Mouse (Mus musculus) fat pad, adult 2 months (tissue): ENCODE measurements around the gene Cdc20b.
"Not testable (repeated sequence)": the region's sequence is repeated elsewhere in the genome, so short reads cannot be mapped to it uniquely, and the experiment has no call there.

Experiments used
- DNase-seq: peaks from one replicate; pipeline ENCODE4 v3.0.0-alpha.2; 2011; ENCODE audit warnings: low read depth, low spot score; ENCODE audit errors: extremely low read depth

Gene Cdc20b

DNA sequence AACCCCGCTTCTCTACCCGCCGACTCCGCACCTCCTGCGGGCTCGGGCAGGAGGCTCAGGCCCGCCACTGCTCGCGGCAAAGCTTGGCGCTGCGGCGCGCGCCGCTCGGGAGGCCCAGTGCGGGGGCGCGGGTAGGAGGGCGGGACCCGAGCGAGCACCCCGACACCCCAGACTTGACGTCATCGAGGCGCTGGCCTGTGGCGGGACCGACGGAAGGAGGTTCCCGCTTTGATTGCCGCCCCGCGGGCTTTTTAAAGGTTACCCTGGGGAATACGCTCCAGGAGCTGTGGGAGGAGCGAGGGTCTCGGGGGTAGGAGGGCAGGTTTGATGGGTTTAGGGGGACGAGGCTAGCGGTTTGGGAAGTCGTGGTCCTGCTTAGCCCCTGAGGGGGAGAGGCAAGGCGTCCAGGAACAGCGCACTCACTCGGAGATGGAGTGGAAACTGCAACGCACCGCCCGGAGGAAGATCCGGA is at the start of gene Cdc20b:
Gene Cdc20b (plus strand): TSS at position 162 of the 472 bp plus-strand sequence.
- DNase-seq: no peak

DNA sequence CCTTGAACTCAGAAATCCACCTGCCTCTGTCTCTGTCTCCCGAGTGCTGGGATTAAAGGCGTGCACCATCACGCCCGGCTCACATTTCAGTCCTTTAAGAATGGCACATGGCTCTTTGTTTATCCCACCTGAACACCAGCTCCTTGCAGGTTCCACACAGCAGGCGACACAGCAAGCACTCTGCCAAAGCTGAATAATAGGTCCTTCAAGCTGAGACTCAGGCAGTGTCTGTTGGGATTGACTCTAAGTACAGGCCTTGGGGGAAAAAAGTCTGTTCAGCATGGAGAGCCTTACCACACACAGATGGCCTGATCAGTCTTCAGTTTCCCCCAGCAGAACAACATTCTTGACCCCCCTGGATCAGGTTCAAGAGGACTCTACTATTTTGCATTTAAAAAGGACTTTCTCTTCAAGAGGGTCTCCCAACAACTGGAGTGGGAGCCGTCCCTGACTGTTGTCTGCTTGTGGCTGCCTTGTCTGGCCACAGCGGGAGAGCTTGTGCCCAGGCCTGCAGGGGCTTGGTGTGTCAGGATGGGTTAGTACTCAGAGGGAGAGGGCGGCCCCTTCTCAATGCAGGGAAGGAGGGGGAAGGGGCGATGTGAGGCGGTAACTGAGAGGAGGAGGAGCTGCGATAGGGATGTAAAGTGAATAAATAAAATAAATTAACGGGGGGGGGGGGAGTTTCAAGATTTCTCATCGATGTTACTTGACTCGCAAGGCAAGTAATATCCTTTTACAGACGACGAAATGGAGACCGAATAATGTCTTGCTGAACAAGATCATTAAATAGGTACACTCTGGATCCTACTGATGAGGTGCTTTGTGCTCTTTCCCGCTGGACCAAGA is 49.1 kb upstream of the Cdc20b start:
- no peak for DNase-seq

DNA sequence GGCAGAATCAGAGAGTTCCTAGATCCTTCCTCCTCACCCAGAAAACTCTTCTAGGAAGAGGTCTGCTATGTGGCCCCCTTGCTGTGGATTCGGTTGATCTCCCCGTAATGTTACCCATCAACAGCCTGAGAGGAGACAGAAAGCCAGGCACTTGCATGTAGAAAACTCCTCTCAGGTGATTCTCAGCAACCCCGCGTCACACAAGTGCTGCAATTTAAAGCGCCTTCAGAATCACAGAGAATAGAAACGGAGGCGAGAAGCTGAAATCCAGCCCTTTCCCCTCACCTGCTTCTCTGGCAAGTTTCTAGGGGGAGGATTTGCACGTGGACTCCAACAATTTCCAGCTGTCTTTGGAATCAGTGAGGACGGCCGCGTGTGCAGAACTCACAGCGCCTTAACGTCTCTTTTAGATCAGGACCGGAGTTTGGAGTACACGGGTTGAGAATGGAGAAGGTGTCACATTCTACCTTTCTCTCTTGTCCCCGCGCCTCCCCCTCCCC is 48.4 kb upstream of the Cdc20b start:
- DNase-seq: no peak

DNA sequence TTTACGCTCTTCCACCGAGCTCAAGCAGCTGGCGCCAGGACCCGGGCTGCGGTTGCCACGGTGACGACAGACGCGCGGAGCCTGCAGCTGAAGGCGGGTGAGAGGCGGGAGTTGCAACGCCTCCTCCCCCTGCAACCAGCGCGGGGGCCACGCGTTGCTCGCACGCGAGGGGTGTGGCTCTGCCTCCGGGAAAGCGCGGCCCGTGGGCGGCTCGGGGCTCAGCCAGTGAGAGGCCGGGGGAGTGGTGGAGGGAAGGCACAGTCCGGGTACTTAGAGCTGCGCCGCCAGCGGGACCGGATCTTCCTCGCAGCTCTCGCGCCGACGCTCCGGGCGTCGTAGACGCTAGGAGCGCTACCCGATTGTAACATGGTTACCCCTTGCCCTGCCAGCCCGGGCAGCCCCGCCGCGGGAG is 47.4 kb upstream of the Cdc20b start, which contains the start of gene Ccno:
Gene Ccno (plus strand): TSS at position 271 of the 412 bp plus-strand sequence.
- peak; percentile 11 for DNase-seq

GRCm38 (mm10) chr13:112987991-112988390 is 46.9 kb upstream of the Cdc20b start:
- no peak for DNase-seq

DNA sequence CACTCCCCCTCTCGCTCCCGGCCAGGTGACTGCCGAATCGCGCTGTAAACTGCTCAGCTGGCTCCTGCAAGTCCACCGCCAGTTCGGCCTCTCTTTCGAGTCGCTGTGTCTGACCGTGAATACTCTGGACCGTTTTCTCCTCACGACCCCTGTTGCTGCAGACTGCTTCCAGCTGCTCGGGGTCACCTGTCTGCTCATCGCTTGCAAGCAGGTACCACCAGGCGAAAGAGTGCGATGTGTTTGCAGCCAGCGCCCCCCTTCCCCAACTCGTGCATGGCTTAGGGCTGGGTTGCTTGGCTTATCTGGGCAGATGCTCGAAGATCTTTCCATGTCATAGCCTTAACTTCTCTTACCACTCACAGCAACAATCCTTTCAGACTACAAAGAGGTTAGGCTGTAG is 46.0 kb upstream of the Cdc20b start:
- DNase-seq: no peak

- DNase-seq: peak; percentile 7
These were observed 45.4 kb upstream of the Cdc20b start for GRCm38 (mm10) chr13:112989541-112989940.

DNA sequence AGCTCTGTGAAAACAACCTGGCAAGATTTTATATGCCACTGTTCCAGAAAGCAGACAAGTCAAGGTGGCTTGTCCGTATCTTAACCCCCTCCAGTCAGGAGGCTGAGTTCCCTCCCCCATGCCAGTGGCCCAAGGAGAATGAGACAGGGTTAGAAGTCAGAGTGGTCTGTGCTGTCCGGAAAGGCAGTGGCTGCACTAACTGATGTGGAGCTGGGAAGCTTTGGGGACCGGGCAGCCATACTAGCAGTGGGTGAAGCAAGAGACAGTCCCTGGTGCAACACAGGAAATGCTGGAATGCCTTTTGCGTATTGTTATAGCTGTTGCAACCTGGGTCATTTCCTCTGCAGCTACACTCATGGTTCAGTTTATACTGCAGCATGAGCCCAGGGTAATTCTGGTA is 44.6 kb upstream of the Cdc20b start:
- peak; percentile 5 for DNase-seq

DNA sequence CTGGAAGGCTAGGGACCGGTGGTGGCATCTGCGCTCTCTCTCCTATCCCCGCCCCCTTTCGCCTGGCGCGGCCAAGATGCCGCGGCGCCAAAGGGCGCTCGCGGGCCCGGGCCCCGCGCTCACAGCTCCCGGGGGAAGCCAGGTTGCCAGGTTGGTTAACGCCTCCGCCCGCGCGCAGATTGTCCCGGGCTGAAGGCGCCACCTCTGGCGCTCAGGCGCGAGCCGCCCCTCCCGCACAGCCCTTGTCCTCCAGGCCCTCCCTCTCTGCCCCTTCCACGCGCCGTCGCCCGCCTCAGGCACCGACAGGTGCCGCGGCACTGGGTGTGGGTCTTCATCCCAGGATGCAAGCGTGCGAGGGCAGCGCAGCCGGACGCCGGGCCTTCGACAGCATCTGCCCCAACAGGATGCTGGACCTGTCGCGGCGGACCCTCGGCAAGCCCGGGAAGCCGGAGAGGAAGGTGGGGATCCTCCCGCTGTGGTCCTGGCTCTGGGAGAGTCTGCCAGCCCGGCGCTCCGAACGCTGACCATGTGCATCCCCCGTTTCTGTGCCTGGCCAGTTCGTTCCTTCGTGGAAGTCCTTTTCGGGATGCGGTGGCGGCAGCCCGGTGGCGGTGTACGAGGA is 41.3 kb upstream of the Cdc20b start, which contains the start of gene Mcidas:
Gene Mcidas (plus strand): TSS at position 315 of the 622 bp plus-strand sequence.
- no peak for DNase-seq

DNA sequence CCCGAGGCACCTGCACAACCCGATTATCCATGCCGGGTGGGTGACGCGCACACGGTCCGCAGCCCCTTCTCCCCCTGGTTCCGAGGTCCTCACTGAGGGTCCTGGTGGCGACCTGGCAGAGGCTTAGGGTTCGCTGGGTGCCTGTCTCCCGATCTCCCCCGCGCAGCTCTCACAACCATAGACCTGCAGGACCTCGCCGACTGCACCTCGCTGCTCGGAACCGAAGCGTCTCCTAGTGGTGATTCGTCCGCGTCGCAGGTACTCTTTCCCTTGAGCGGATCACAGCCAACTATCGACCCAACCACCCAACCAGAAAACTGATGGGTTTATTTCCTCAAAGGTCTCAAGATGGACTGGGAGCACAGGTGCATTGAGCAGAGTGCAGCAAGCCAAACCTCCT is 40.7 kb upstream of the Cdc20b start:
- DNase-seq: no peak

DNA sequence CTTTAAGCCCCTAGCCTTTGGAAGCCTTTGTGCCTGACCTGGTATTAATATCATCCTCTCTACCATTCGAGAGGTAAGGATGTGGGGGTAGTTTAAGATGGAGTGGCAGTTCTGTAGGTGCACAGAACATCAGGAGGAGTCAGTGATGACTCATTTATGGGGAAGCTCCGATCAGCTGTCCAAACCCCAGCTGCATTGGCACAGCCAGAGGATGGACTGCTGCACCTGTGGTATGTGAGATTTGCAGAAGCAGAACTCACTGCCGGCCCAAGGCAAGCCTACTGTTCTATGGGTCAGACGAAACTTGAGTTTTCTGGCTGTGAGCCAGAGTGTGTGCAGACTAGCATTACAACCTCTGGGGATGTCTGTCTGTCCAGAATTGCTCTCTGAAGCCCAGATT is 38.5 kb upstream of the Cdc20b start:
- DNase-seq: no peak

DNA sequence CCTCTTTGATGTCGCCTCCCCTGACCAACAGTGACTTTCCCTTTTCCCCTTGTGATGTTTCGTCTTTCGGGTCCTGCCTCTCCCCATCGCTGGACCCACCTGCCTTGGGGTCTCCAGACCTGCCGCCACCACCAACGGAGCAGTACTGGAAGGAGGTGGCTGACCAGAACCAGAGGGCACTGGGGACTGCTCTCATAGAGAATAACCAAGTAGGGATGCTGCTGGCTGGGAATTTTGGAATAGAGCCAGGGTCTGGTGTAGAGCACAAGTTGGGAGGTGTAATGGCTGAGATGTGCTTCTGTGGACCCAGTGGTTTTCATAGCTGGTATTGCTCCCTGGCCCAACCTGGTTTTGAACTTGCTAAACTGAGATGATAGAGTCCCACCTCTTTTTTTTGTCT is 37.5 kb upstream of the Cdc20b start:
- DNase-seq: no peak

DNA sequence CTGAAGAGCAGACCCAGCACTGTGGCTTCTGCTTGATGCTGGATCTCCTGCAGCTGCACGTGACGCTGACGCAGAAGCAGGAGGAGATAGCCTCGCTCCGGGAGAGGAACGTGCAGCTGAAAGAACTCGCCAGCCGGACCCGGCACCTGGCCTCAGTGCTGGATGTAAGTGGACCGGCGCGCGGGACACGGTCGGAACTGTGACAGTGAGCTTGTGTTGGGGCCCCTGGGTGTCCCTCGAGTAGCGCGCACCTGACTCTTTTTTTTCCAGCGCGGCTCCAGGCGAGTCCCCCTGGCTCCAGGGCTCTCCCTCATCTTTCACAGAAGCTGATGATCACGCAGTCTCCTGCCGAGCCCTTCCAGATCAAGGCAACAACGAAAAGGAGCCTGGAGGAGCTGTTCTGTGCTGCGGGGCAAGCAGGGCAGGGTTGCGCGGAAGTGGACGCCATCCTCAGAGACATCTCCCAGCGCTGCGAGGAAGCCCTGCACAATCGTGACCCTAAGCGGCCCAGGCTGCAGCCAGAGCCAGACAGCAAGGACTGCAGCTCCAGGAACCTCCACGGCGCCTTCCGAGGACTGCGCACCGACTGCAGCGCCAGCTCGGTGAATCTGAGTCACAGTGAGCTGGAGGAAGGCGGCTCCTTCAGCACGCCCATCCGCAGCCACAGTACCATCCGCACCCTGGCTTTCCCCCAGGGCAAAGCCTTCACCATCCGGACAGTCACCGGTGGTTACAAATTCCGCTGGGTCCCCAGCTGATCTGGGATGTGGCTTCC is 36.3 kb upstream of the Cdc20b start:
- DNase-seq: no peak

DNA sequence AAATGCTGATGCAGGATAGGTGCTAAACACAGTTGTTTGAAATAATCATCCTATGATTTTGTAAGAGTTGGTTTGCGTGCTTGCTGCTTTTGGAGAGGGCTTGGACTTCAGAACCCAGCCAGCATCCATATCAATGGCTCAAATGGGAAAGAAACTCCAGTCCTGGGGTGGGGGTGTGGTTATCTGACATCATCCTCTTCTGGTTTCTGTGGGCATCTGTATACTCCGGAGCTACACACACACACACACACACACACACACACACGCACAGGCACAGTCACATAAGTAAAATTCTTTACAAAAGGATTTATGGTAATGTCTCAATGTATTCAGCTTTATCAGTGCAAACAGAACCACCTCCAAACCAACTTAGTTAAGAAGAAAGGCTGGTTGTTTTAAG is 34.8 kb upstream of the Cdc20b start:
- no peak for DNase-seq

- DNase-seq: no peak
These were observed 34.2 kb upstream of the Cdc20b start for GRCm38 (mm10) chr13:113000576-113001318.

GRCm38 (mm10) chr13:113012683-113013082 is 22.2 kb upstream of the Cdc20b start:
- no peak for DNase-seq

DNA sequence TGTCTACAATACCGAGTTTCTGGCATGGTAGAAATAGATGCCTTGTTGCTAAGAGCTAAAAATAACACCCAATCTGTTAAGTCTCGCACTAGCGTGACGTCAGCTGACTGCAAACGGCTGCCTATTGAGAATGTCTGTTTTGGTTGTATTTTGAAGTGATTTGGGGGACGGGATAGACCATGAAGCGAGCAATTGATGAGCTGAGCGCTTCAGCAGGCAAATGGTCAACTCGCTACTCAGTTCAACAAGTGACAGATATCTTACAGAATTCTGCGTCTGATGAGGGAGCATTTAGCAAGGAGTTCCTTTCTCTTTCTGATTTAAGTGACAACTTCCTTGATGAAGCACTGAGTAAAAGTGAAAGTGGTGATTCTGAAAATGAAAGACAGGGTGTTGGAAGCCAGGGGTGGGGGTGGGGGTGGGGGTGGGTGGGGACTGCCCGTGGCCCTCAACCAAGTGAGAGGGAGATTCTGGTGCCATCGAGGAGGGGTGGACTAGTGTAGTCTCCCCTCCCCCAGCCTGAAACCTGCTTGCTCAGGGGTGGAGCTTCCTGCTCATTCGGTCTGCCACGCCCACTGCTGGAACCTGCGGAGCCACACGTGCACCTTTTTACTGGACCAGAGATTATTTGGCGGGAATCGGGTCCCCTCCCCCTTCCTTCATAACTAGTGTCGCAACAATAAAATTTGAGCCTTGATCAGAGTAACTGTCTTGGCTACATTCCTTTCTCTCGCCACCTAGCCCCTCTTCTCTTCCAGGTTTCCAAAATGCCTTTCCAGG is 21.5 kb upstream of the Cdc20b start:
- DNase-seq: not testable (repeated sequence)

GRCm38 (mm10) chr13:113021521-113021920 is 13.4 kb upstream of the Cdc20b start:
- DNase-seq: no peak

DNA sequence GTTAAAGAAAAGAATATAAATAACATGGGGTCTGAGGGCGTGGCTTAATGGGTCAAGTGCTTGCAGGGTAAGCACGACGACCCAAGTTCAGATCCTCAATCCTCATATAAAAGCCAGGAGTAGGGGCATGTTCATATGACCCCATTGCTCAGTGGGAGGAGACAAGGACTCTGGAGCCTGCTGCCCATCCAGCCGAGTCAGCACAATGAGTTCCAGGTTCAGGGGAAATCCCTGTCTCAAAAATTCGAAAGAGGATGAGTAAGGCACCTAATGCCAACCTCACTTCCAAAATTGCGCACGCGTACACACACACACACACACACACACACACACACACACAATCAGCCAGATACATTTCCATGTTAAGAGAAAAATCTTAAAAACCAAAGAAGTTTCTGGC is 12.4 kb upstream of the Cdc20b start:
- no peak for DNase-seq
